Mouse (Mus musculus): ENCODE measurements at regions not wholly inside any gene's neighbourhood (a gene's known extent, or its start where the extent isn't known, plus 50 kb on each side); places are given as distances from the start of the nearest gene placed in this dataset.

- no peak for DNase-seq (ENCODE audit: low spot score)
- Histone ChIP-seq H3K9ac (replicated peaks; ENCODE audit: low read length) (no peak overlapping the region), H3K4me1 (ENCODE audit: control insufficient read depth, insufficient read depth, low read length) (no peaks in the 10 kb centered on the region), H3K36me3 (replicated peaks; ENCODE audit: control insufficient read depth, insufficient read depth, low read depth, low read length) (no peaks in the 10 kb centered on the region), H3K27ac (replicated peaks; ENCODE audit: low read depth, low read length) (no peak overlapping the region), H3K4me2 (ENCODE audit: low read depth, low read length) (no peak overlapping the region), H3K4me3 (ENCODE audit: low read depth, low read length) (no peak overlapping the region), H3K9me3 (replicated peaks; ENCODE audit: control insufficient read depth, low read length) (no peaks in the 10 kb centered on the region), H3K27me3 (ENCODE audit: control insufficient read depth, insufficient read depth, low read length) (no peaks in the 10 kb centered on the region)
- WGBS: 78% methylated on average over 6 of the region's 6 CpGs
- no peak for ATAC-seq (replicated peaks; ENCODE audit: insufficient number of reproducible peaks, low FRiP score, low TSS enrichment, low read depth)
These were observed 251.4 kb upstream of the Sstr1 start for GRCm38 (mm10) chr12:57960171-57960570.

- no peak for DNase-seq (ENCODE audit: low spot score)
- H3K9ac ChIP-seq (replicated peaks; ENCODE audit: low read length): no peak overlapping the region
- no peaks in the 10 kb centered on the region for H3K27me3 ChIP-seq (ENCODE audit: control insufficient read depth, insufficient read depth, low read length)
- no peaks in the 10 kb centered on the region for H3K4me1 ChIP-seq (ENCODE audit: control insufficient read depth, insufficient read depth, low read length)
- H3K4me3 ChIP-seq (ENCODE audit: low read depth, low read length): no peak overlapping the region
- no peaks in the 10 kb centered on the region for H3K9me3 ChIP-seq (replicated peaks; ENCODE audit: control insufficient read depth, low read length)
- 63% methylated on average over 3 of the region's 3 CpGs for WGBS
- no peak for ATAC-seq (replicated peaks; ENCODE audit: insufficient number of reproducible peaks, low FRiP score, low TSS enrichment, low read depth)
- no peak overlapping the region for H3K27ac ChIP-seq (replicated peaks; ENCODE audit: low read depth, low read length)
- H3K36me3 ChIP-seq (replicated peaks; ENCODE audit: control insufficient read depth, insufficient read depth, low read depth, low read length): no peaks in the 10 kb centered on the region
- H3K4me2 ChIP-seq (ENCODE audit: low read depth, low read length): no peak overlapping the region
These were observed 242.4 kb upstream of the Sstr1 start for GRCm38 (mm10) chr12:57969168-57969567.

GRCm38 (mm10) chr12:57970163-57970562 lies 241.4 kb upstream of the Sstr1 start:
- Histone ChIP-seq H3K4me3 (ENCODE audit: low read depth, low read length) (no peak overlapping the region), H3K36me3 (replicated peaks; ENCODE audit: control insufficient read depth, insufficient read depth, low read depth, low read length) (no peaks in the 10 kb centered on the region), H3K9me3 (replicated peaks; ENCODE audit: control insufficient read depth, low read length) (no peaks in the 10 kb centered on the region), H3K27me3 (ENCODE audit: control insufficient read depth, insufficient read depth, low read length) (no peaks in the 10 kb centered on the region), H3K27ac (replicated peaks; ENCODE audit: low read depth, low read length) (no peak overlapping the region), H3K9ac (replicated peaks; ENCODE audit: low read length) (no peak overlapping the region), H3K4me2 (ENCODE audit: low read depth, low read length) (no peak overlapping the region), H3K4me1 (ENCODE audit: control insufficient read depth, insufficient read depth, low read length) (no peaks in the 10 kb centered on the region)
- ATAC-seq (replicated peaks; ENCODE audit: insufficient number of reproducible peaks, low FRiP score, low TSS enrichment, low read depth) (no peak), DNase-seq (ENCODE audit: low spot score) (no peak)
- WGBS: 83% methylated on average over 4 of the region's 4 CpGs

GRCm38 (mm10) chr12:57972484-57972883 lies 239.1 kb upstream of the Sstr1 start:
- H3K27me3 ChIP-seq (ENCODE audit: control insufficient read depth, insufficient read depth, low read length): no peaks in the 10 kb centered on the region
- 79% methylated on average over 2 of the region's 2 CpGs for WGBS
- no peaks in the 10 kb centered on the region for H3K9me3 ChIP-seq (replicated peaks; ENCODE audit: control insufficient read depth, low read length)
- DNase-seq (ENCODE audit: low spot score) (no peak), ATAC-seq (replicated peaks; ENCODE audit: insufficient number of reproducible peaks, low FRiP score, low TSS enrichment, low read depth) (no peak)
- H3K27ac ChIP-seq (replicated peaks; ENCODE audit: low read depth, low read length): no peak overlapping the region
- H3K4me3 ChIP-seq (ENCODE audit: low read depth, low read length): no peak overlapping the region
- no peaks in the 10 kb centered on the region for H3K4me1 ChIP-seq (ENCODE audit: control insufficient read depth, insufficient read depth, low read length)
- H3K9ac ChIP-seq (replicated peaks; ENCODE audit: low read length): no peak overlapping the region
- no peaks in the 10 kb centered on the region for H3K36me3 ChIP-seq (replicated peaks; ENCODE audit: control insufficient read depth, insufficient read depth, low read depth, low read length)
- H3K4me2 ChIP-seq (ENCODE audit: low read depth, low read length): no peak overlapping the region
